Mouse (Mus musculus) stomach, embryonic 15.5 days (tissue): Measurements from ENCODE around the gene Vmn1r77. TPM values are rescaled to one million over a fixed set of nuclear protein-coding genes. Genes with fewer than 3 reads are reported as not detected.
"Not testable (repeated sequence)": the region's sequence is repeated elsewhere in the genome, so short reads cannot be mapped to it uniquely, and the experiment has no call there.

Experiments used
- ATAC-seq: fragments of 200-750 bp; cut with Nextera tagmentation; 2 replicates; pipeline ENCODE4 v1.8.0; 2017; ENCODE audit warnings: low read depth, moderate number of reproducible peaks, moderate TSS enrichment; ENCODE audit not compliant: insufficient read depth, low FRiP score
- H3K27ac ChIP-seq: fragments of 300-500 bp; sonication (generic); 2 replicates; pipeline ENCODE4 v1.5.1; 2015; ENCODE audit warnings: mild to moderate bottlenecking, inconsistent platforms
- H3K27me3 ChIP-seq: fragments of 300-500 bp; sonication (generic); replicated peaks from 2 replicates; pipeline ENCODE4 v1.6.1; 2015; ENCODE audit warnings: inconsistent platforms
- H3K36me3 ChIP-seq: fragments of 300-500 bp; sonication (generic); 2 replicates; pipeline ENCODE4 v1.6.1; 2015; ENCODE audit warnings: inconsistent platforms
- H3K4me1 ChIP-seq: fragments of 300-500 bp; sonication (generic); 2 replicates; pipeline ENCODE4 v1.6.1; 2015; ENCODE audit warnings: inconsistent platforms
- H3K4me2 ChIP-seq: fragments of 300-500 bp; sonication (generic); 2 replicates; pipeline ENCODE4 v1.6.1; 2015; ENCODE audit warnings: mild to moderate bottlenecking, inconsistent platforms
- H3K4me3 ChIP-seq: fragments of 300-500 bp; sonication (generic); replicated peaks from 2 replicates; pipeline ENCODE4 v1.5.1; 2015; ENCODE audit warnings: inconsistent platforms
- H3K9ac ChIP-seq: fragments of 300-500 bp; sonication (generic); 2 replicates; pipeline ENCODE4 v1.6.1; 2015; ENCODE audit warnings: inconsistent platforms
- H3K9me3 ChIP-seq: fragments of 300-500 bp; sonication (generic); 2 replicates; pipeline ENCODE4 v1.6.1; 2016; ENCODE audit warnings: inconsistent platforms
- WGBS: fragments of 180-500 bp; shearing (Covaris S2); methylation state at CpG from one replicate; pipeline ENCODE4 v1.1.7; 2015; 5-methylcytosine and 5-hydroxymethylcytosine counted together
- polyA plus RNA-seq: library from polyadenylated mRNA; unstranded; fragments of >200 nt; fragmentation: Nextera tagmentation; extraction: Ambion mirVana; gene quantifications from 2 replicates; pipeline ENCODE4 v1.2.1, GENCODE M21; 2015

Gene Vmn1r77
- polyA plus RNA-seq, result not detected in 2 replicates

DNA sequence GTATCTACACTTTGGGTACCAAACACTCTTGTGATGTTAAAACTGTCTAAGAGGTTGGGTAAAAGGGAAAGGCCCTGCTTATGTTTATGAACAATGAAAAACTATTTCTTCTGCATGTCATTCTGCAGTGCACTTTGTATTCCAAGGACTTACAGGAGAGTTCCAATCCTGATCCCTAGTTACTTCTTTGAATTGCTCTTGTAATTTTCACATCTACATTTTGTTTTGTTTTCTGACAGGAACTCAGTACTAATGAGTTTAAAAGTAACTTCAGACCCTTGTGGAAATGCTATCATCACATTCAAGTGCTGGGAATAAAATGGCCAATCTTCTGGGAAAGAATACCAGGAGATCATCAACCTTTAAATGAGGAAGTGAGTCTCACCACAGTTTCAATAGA lies at the start of gene Vmn1r77:
TSS of gene Vmn1r77 (plus strand) at position 301 of the 400 bp plus-strand sequence.
- H3K27ac ChIP-seq, H3K4me2 ChIP-seq, H3K9ac ChIP-seq, H3K4me1 ChIP-seq, H3K9me3 ChIP-seq, ATAC-seq, H3K36me3 ChIP-seq, H3K4me3 ChIP-seq, H3K27me3 ChIP-seq: not testable (repeated sequence)

DNA sequence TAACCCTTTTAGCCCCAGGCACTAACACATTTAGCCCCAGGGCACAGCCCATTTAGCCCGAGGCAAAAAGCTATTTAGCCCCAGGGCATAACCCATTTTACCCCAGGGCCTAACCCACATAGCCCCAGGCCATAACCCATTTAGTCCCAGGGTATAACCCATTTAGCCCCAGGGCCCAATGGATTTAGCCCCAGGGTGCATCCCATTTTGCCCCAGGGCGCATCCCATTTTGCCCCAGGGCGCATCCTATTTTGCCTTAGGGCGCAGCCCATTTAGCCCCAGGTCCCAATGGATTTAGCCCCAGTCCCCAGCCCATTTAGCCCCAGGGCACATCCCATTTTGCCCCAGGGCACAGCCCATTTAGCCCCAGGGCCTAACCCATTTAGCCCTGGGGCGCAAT lies 25.1 kb upstream of the Vmn1r77 start:
- H3K9me3 ChIP-seq, result peaks cover 14% of the 10 kb centered on the region; the same call in 1 of the 2 replicates
- not testable (repeated sequence) for ATAC-seq, H3K4me3 ChIP-seq, H3K4me1 ChIP-seq, H3K9ac ChIP-seq, H3K27me3 ChIP-seq, H3K27ac ChIP-seq, H3K36me3 ChIP-seq, H3K4me2 ChIP-seq
- WGBS, result 96% methylated on average over 5 of the region's 5 CpGs

DNA sequence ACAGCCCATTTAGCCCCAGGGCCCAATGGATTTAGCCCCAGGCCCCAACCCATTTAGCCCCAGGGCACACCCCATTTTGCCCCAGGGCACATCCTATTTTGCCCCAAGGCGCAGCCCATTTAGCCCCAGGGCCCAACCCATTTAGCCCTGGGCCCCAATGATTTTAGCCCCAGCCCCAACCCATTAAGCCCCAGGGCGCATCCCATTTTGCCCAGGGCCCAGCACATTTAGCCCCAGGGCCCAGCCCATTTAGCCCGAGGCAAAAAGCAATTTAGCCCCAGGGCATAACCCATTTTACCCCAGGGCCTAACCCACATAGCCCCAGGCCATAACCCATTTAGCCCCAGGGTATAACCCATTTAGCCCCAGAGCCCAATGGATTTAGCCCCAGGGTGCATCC lies 24.2 kb upstream of the Vmn1r77 start:
- not testable (repeated sequence) for H3K4me3 ChIP-seq, H3K27ac ChIP-seq, H3K4me1 ChIP-seq, H3K9ac ChIP-seq, ATAC-seq, H3K36me3 ChIP-seq, H3K4me2 ChIP-seq, H3K27me3 ChIP-seq
- peaks cover 14% of the 10 kb centered on the region; the same call in 1 of the 2 replicates for H3K9me3 ChIP-seq
- 87% methylated on average over 3 of the region's 3 CpGs for WGBS

DNA sequence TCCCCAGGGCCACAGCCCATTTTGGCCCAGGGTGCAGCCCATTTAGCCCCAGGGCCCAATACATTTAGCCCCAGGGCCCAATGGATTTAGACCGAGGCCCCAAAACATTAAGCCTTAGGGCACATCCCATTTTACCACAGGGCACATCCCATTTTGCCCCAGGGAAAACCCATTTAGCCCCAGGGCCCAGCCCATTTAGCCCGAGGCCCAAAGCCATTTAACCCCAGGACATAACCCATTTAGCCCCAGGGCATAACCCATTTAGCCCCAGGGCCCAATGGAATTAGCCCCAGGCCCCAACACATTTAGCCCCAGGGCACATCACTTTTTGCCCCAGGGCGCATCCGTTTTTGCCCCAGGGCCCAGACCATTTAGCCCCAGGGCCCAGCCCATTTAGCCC lies 23.4 kb upstream of the Vmn1r77 start:
- H3K4me3 ChIP-seq, result no peak overlapping the region
- ATAC-seq, result no peak
- no peak overlapping the region for H3K9ac ChIP-seq
- 78% methylated on average over 4 of the region's 4 CpGs for WGBS
- H3K27ac ChIP-seq, result no peak overlapping the region
- H3K4me2 ChIP-seq, result no peak overlapping the region
- H3K36me3 ChIP-seq, result no peaks in the 10 kb centered on the region
- H3K4me1 ChIP-seq, result no peaks in the 10 kb centered on the region
- no peaks in the 10 kb centered on the region for H3K27me3 ChIP-seq
- peaks cover 14% of the 10 kb centered on the region; the same call in 1 of the 2 replicates for H3K9me3 ChIP-seq

DNA sequence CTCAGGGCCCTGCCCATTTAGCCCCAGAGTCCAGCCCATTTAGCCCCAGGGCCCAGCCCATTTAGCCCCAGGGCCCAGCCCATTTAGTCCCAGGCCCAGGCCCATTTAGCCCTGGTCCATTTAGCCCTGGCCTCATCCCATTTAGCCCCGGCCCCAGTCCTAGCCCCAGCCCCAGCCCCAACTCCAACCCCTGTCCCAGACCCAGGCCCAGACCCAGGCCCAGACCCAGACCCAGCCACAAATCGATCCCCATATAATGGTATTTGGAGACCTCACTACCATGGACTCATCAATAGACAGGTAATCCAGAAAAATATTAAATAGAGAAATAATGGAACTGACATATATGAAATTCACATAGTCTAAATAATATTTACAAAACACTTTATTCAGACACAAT lies 18.7 kb upstream of the Vmn1r77 start:
- WGBS, result 77% methylated on average over 2 of the region's 2 CpGs
- not testable (repeated sequence) for ATAC-seq

DNA sequence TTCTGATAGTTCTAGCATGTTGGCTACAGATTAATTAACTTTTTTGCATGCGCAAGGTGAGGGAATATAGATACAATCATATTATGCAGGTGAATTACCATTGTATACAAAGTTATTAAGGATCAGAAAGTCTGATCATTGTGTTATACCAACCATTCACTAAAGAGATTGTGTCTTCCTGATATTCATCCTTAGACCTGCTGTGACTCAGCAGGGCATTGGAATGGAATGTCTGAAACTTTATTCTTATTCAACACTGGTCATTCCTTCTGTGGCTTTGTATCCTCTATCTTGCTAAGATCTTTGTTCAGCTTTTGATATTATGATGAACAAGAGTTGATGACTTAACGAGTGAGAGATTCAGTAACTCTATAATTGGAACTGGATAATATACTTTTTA lies 4.1 kb downstream of the Vmn1r77 start:
- ATAC-seq, result no peak
- H3K27me3 ChIP-seq, result no peaks in the 10 kb centered on the region
- no peaks in the 10 kb centered on the region for H3K9me3 ChIP-seq
- H3K4me1 ChIP-seq, result no peaks in the 10 kb centered on the region
- H3K4me2 ChIP-seq, result no peak overlapping the region
- 77% methylated on average over 2 of the region's 2 CpGs for WGBS
- no peak overlapping the region for H3K4me3 ChIP-seq
- no peak overlapping the region for H3K9ac ChIP-seq
- no peaks in the 10 kb centered on the region for H3K36me3 ChIP-seq
- H3K27ac ChIP-seq, result no peak overlapping the region

More for the DNA sequence above, 18.7 kb upstream of the Vmn1r77 start:
- H3K4me1 ChIP-seq, H3K4me3 ChIP-seq, H3K9ac ChIP-seq, H3K36me3 ChIP-seq, H3K4me2 ChIP-seq, H3K27me3 ChIP-seq, H3K27ac ChIP-seq: not testable (repeated sequence)
- H3K9me3 ChIP-seq, result peaks cover 11% of the 10 kb centered on the region; the same call in 1 of the 2 replicates

Other genes with a start within 250 kb of the Vmn1r77 start
- gene Vmn1r74, start 202.8 kb upstream of the Vmn1r77 start, polyA plus RNA-seq, result not detected in 2 replicates
- not detected in 2 replicates for gene Vmn1r75, start 162.1 kb upstream of the Vmn1r77 start, polyA plus RNA-seq
- gene Vmn1r76, start 98.5 kb upstream of the Vmn1r77 start, polyA plus RNA-seq, result not detected in 2 replicates
- not detected in 2 replicates for gene Vmn1r78, start 113.5 kb downstream of the Vmn1r77 start, polyA plus RNA-seq
- not detected in 2 replicates for gene Vmn1r79, start 134.5 kb downstream of the Vmn1r77 start, polyA plus RNA-seq
- not detected in 2 replicates for gene Vmn1r80, start 152.5 kb downstream of the Vmn1r77 start, polyA plus RNA-seq
- not detected in 2 replicates for gene Vmn1r81, start 231.5 kb downstream of the Vmn1r77 start, polyA plus RNA-seq